Mouse (Mus musculus) midbrain, embryonic 11.5 days (tissue): ENCODE data around the gene Acox2. TPM values are rescaled to one million over a fixed set of nuclear protein-coding genes. Genes with fewer than 3 reads are reported as not detected.

ENCODE experiments used
- ATAC-seq: fragments of 200-750 bp; cut with Nextera tagmentation; 2 replicates; pipeline ENCODE4 v1.8.0; 2017; ENCODE audit warnings: moderate TSS enrichment, moderate library complexity; ENCODE audit not compliant: low FRiP score
- DNase-seq: peaks from one replicate; pipeline ENCODE4 v3.0.0; 2015; ENCODE audit warnings: low spot score; ENCODE audit errors: missing footprints
- H3K27ac ChIP-seq: fragments of 300-500 bp; sonication (generic); 2 replicates; pipeline ENCODE4 v1.5.1; 2014; ENCODE audit warnings: low read depth, low read length
- H3K27me3 ChIP-seq: fragments of 300-500 bp; sonication (generic); 2 replicates; pipeline ENCODE4 v1.6.1; 2014; ENCODE audit warnings: mild to moderate bottlenecking, low read length, moderate library complexity, mixed read lengths; ENCODE audit not compliant: control insufficient read depth, insufficient read depth
- H3K36me3 ChIP-seq: fragments of 300-500 bp; sonication (generic); 2 replicates; pipeline ENCODE4 v1.6.1; 2014; ENCODE audit warnings: mild to moderate bottlenecking, low read length, moderate library complexity, mixed read lengths; ENCODE audit not compliant: control insufficient read depth, insufficient read depth
- H3K4me1 ChIP-seq: fragments of 300-500 bp; sonication (generic); 2 replicates; pipeline ENCODE4 v1.6.1; 2014; ENCODE audit warnings: low read length; ENCODE audit not compliant: control insufficient read depth, insufficient read depth
- H3K4me2 ChIP-seq: fragments of 300-500 bp; sonication (generic); 2 replicates; pipeline ENCODE4 v1.6.1; 2014; ENCODE audit warnings: mild to moderate bottlenecking, moderate library complexity
- H3K4me3 ChIP-seq: fragments of 300-500 bp; sonication (generic); 2 replicates; pipeline ENCODE4 v1.5.1; 2014; ENCODE audit warnings: low read depth, low read length
- H3K9ac ChIP-seq: fragments of 300-500 bp; sonication (generic); 2 replicates; pipeline ENCODE4 v1.6.1; 2014; ENCODE audit warnings: low read length
- H3K9me3 ChIP-seq: fragments of 300-500 bp; sonication (generic); 2 replicates; pipeline ENCODE4 v1.6.1; 2016; ENCODE audit warnings: low read length; ENCODE audit not compliant: control insufficient read depth
- WGBS: fragments of 180-500 bp; shearing (Covaris S2); extraction: QIAGEN DNeasy Blood & Tissue Kit; methylation state at CpG from one replicate; pipeline ENCODE4 v1.1.7; 2014; 5-methylcytosine and 5-hydroxymethylcytosine counted together
- polyA plus RNA-seq: library from polyadenylated mRNA; unstranded; fragments of >200 nt; fragmentation: Nextera tagmentation; extraction: Ambion mirVana; gene quantifications from 2 replicates; pipeline ENCODE4 v1.2.1, GENCODE M21; 2014

The Acox2 gene
- polyA plus RNA-seq, 1 experiment from 2014 or later, result not detected

- no peaks in the 10 kb centered on the region for H3K36me3 ChIP-seq
- H3K4me3 ChIP-seq, result no peak overlapping the region
- no peaks in the 10 kb centered on the region for H3K9me3 ChIP-seq
- no peak for DNase-seq
- H3K27ac ChIP-seq, result no peak overlapping the region
- no peak overlapping the region for H3K9ac ChIP-seq
- H3K27me3 ChIP-seq, result peaks cover 21% of the 10 kb centered on the region
- peaks cover 11% of the 10 kb centered on the region for H3K4me1 ChIP-seq
- WGBS, result 52% methylated on average over 7 of the region's 7 CpGs
- no peak overlapping the region for H3K4me2 ChIP-seq
- ATAC-seq, result no peak
These were observed 38.8 kb downstream of the Acox2 start for GRCm38 (mm10) chr14:8220306-8220705.

GRCm38 (mm10) chr14:8219876-8220275, 39.3 kb downstream of the Acox2 start:
- no peak for DNase-seq
- Histone ChIP-seq H3K27ac (no peak overlapping the region), H3K4me1 (peaks cover 11% of the 10 kb centered on the region), H3K36me3 (no peaks in the 10 kb centered on the region), H3K9ac (no peak overlapping the region), H3K4me3 (no peak overlapping the region), H3K4me2 (no peak overlapping the region), H3K27me3 (peaks cover 22% of the 10 kb centered on the region), H3K9me3 (no peaks in the 10 kb centered on the region)
- no peak for ATAC-seq
- 32% methylated on average over 11 of the region's 11 CpGs for WGBS

GRCm38 (mm10) chr14:8218730-8219380, 40.3 kb downstream of the Acox2 start:
- Histone ChIP-seq H3K4me2 (peak overlapping the region; percentile 8; the same call in 1 of the 2 replicates), H3K27me3 (peaks cover 22% of the 10 kb centered on the region), H3K4me1 (peaks cover 14% of the 10 kb centered on the region), H3K9ac (no peak overlapping the region), H3K36me3 (no peaks in the 10 kb centered on the region), H3K4me3 (no peak overlapping the region), H3K9me3 (no peaks in the 10 kb centered on the region), H3K27ac (no peak overlapping the region)
- ATAC-seq (no peak), DNase-seq (peak; percentile 88)
- WGBS, result 7% methylated on average over 10 of the region's 10 CpGs

- Histone ChIP-seq H3K4me1 (peaks cover 14% of the 10 kb centered on the region), H3K4me2 (no peak overlapping the region; the same call in 1 of the 2 replicates), H3K27me3 (peaks cover 22% of the 10 kb centered on the region), H3K9me3 (no peaks in the 10 kb centered on the region), H3K27ac (no peak overlapping the region), H3K9ac (no peak overlapping the region), H3K36me3 (no peaks in the 10 kb centered on the region), H3K4me3 (no peak overlapping the region)
- no peak for ATAC-seq
- WGBS, result 31% methylated on average over 7 of the region's 7 CpGs
- DNase-seq, result no peak
These were observed 40.9 kb downstream of the Acox2 start for GRCm38 (mm10) chr14:8218238-8218637.

- 67% methylated on average over 5 of the region's 5 CpGs for WGBS
- Histone ChIP-seq H3K4me2 (no peak overlapping the region), H3K9me3 (no peaks in the 10 kb centered on the region), H3K4me1 (peaks cover 14% of the 10 kb centered on the region), H3K36me3 (no peaks in the 10 kb centered on the region), H3K27ac (no peak overlapping the region), H3K9ac (no peak overlapping the region), H3K27me3 (peaks cover 22% of the 10 kb centered on the region), H3K4me3 (no peak overlapping the region)
- ATAC-seq (no peak), DNase-seq (peak; percentile 84)
These were observed 43.1 kb downstream of the Acox2 start for GRCm38 (mm10) chr14:8216100-8216499.

GRCm38 (mm10) chr14:8215208-8215778, 43.9 kb downstream of the Acox2 start:
- Histone ChIP-seq H3K4me1 (peaks cover 14% of the 10 kb centered on the region), H3K9me3 (no peaks in the 10 kb centered on the region), H3K36me3 (no peaks in the 10 kb centered on the region), H3K27ac (no peak overlapping the region), H3K27me3 (peaks cover 22% of the 10 kb centered on the region), H3K4me2 (peak overlapping the region; percentile 79; the same call in 1 of the 2 replicates), H3K4me3 (0 out of 2 replicates have a peak overlapping the region, but pooled peaks have one; percentile 6), H3K9ac (no peak overlapping the region)
- DNase-seq, result peak; percentile 88
- no peak for ATAC-seq
- 17% methylated on average over 21 of the region's 21 CpGs for WGBS

- Histone ChIP-seq H3K36me3 (no peaks in the 10 kb centered on the region), H3K4me3 (peak overlapping the region; percentile 75), H3K9ac (peak overlapping the region; percentile 84), H3K9me3 (no peaks in the 10 kb centered on the region), H3K4me2 (peak overlapping the region; percentile 79), H3K27ac (peak overlapping the region; percentile 69), H3K27me3 (peaks cover 20% of the 10 kb centered on the region), H3K4me1 (peaks cover 10% of the 10 kb centered on the region)
- DNase-seq (peak; percentile 98), ATAC-seq (peak; percentile 86)
- 2% methylated on average over 60 of the region's 63 CpGs for WGBS
These were observed 44.6 kb downstream of the Acox2 start for GRCm38 (mm10) chr14:8214299-8215207.

- peak within 1 kb of the TSS; percentile 79 for H3K4me2 ChIP-seq
- under 1% methylated on average over 31 of the region's 49 CpGs for whole genome bisulfite sequencing
- H3K27ac ChIP-seq, result peak within 1 kb of the TSS; percentile 69
- H3K36me3 ChIP-seq, result no peaks in the 10 kb centered on the region
- peaks cover 20% of the 10 kb centered on the region for H3K27me3 ChIP-seq
- peaks cover 6% of the 10 kb centered on the region for H3K4me1 ChIP-seq
- peak within 1 kb of the TSS; percentile 84 for H3K9ac ChIP-seq
- DNase-seq, result peak; percentile 100
- ATAC-seq, result peak; percentile 98
- no peaks in the 10 kb centered on the region for H3K9me3 ChIP-seq
- H3K4me3 ChIP-seq, result peak within 1 kb of the TSS; percentile 75
These were observed 45.3 kb downstream of the Acox2 start, which contains the start of gene Kctd6 for GRCm38 (mm10) chr14:8213803-8214224. Kctd6 (plus strand) TSS chr14:8214140.
